Mouse (Mus musculus): ENCODE measurements around the gene Ndufs1. TPM values are rescaled to one million over a fixed set of nuclear protein-coding genes. Genes with fewer than 3 reads are reported as not detected.

Ndufs1 gene
- total RNA-seq, 2 experiments from 2014 or later = 159 to 165 TPM

DNA sequence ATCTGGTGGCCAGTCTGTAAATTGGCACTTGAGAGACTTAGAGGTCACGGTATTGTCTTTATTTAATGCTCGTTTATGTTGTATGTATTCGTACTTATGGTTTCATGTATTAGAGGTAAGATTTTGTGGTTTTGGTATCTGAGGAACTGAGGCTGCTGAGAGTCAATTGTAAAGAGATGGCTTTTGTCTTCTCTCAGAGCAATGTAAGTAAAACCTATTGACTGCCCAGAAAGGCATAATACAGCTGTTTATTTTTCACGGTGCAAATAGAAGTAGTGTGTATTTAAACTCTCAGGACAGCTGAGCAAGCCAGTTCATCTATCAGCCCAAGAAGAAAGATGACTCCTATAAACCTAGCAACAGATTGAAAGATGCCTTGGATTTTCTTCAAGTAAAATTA lies 61.5 kb downstream of the Ndufs1 start:
- DNase-seq = no peak

DNA sequence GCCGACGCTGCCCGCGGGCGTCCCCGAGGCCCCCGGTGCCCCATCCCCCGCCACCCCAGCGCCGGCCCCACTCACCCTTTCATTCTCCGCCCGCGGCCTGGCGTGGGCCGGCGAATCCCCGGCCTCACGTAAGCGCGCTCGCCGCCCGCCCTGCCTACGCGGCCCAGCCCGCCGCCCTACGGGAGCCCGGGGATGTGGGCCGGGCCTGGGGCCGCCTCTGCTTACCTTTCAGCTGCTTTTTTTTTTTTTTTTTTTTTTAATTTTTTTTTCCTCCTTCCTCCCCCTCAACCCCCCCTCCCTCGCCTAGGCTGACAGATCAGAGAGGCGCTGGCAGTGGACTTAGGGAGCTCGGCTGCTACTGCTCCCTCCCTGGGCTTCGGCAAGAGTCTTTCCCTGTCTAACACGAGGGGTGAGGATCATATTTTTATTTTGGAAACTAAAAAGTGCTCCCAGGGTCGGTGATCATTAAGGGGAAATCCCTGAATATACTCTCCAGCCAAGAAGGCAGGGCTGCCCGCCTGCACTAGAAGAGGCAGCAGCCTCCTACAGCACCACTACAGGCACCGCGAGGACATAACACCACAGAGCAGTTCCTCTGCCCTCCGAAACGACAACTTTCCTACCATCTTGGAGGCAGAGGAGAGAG lies 62.4 kb downstream of the Ndufs1 start, which contains the start of gene Ino80d:
Gene Ino80d (minus strand): TSS at position 532 of the 646 bp plus-strand sequence.
- peak; percentile 74 to 78 for DNase-seq

DNA sequence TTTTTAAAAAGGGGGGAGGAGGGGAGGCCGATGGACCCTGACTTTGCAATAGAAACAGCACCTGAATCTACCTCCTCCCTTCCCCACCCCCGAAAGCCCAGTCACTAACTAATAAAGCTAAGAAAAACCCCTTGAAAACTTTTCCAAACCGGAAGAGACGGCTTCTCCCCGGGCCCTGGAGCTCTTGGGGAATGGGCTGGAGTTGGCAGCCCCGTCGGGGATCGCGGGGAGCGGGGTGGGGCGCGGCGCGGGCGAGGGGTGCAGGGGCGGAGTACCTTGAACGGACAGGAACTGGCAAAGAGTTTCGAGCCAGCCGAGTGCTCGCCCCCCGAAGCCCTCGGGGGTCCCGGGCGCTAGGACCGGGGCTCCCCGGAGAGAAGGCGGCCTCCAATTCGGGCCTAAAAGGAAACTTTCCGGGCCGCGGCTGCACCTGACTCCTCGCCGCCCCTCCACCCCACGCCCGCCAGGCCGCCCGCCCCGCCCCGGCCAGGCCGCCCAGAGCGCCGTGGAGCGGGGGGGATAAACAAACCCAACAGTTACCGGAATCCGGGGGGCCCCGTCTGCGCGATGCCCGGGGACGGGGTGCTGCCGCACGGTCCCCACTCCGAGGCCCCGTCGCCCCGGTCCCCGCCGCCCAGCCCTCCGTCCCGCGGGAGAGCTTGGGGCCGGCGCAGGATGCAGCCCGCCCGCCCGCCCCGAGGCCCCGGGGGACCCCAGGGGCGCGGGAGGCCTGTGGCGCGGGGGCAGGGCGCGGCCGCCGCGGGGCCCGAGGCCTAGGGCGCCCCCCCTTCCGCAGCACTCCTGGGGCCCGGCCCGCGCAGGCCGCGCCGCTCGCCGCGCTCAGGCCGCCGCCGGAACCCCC lies 63.1 kb downstream of the Ndufs1 start:
- peak; percentile 50 to 56 for DNase-seq

DNA sequence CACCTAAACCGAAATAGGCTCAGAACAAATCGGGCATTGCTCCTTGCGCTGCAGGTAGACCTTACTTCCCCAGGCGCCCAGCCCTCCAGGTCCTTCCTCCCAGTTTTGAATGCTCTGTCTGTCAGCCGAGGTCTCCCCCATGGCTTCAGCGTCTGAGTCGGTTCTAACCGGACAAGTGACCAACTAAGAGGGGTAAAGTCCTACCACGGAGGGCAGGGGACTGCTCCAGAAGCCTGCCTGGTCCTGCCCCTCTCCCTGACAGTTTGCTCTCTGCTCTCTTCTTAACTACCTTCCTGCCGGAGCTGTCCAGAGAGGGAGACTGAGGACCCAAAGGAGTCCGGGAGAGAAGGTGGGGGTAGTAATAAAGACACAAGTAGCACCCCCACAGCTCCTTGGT lies 63.8 kb downstream of the Ndufs1 start:
- DNase-seq = peak in 1 of 2 experiments; percentile 13

DNA sequence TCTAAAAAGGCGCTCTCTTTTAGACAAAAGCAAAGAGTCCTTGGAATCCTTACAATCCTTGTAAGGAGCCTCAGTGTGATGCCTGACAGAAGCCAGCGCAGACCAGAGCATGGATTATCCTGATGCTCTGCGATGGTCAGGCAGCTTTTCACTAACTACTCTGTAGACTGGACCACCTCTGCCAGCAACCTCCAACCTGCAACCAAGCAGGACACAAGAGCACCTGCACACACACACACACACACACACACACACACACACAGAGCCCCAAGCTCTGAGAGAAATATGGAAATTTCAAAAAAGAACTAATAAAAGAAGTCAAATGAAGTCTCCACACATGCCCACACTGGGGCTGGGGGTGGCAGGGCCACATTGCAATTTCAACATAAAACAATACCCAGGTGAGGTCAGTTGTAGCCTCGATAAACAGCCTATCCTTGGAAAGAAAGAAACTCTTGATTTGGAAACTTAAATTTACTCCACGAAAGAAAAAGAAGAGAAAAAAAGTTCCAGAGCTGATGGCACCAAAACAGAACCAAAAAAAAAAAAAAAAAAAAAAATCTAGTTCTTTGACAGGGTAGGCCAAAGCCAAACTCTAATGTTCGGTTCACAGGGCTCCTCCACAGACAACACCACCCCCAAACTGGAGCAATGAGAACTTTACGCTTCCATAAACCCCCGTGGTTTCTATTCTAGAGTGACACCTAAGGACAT lies 64.3 kb downstream of the Ndufs1 start:
- DNase-seq = no peak

DNA sequence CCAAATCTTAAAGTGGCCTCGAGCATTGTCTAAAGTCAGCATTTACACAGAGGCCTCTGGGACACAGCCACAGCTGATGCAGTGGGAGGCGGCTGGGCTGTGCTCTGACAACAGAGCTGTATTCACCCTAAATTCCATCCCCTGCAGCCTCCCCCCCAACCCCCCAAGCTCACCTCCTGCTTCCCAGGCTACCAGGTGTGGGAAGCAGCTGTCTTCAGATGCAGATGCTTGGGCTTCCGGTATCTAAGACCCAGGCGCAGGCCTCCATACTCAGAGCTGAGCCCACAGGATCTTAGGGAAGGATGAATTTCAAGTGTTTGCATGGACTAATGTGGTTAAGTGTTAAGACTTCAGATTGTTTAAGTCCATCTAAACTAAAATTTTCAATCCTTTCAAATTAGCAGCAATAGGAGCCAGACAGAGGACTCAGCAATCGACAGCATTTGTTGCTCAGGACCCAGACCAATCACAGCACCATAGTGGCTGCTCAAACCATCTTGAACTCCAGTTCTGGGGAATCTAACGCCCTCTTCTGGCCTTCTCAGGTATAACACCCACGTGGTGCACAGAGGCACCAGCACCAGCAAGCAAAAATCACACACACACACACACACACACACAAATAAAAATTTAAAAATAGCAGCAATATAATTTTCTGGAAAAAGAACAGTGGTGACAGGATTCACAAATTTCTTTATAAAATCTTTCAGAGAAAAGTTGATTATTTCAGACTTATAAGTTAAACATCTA lies 65.9 kb downstream of the Ndufs1 start:
- no peak for DNase-seq

DNA sequence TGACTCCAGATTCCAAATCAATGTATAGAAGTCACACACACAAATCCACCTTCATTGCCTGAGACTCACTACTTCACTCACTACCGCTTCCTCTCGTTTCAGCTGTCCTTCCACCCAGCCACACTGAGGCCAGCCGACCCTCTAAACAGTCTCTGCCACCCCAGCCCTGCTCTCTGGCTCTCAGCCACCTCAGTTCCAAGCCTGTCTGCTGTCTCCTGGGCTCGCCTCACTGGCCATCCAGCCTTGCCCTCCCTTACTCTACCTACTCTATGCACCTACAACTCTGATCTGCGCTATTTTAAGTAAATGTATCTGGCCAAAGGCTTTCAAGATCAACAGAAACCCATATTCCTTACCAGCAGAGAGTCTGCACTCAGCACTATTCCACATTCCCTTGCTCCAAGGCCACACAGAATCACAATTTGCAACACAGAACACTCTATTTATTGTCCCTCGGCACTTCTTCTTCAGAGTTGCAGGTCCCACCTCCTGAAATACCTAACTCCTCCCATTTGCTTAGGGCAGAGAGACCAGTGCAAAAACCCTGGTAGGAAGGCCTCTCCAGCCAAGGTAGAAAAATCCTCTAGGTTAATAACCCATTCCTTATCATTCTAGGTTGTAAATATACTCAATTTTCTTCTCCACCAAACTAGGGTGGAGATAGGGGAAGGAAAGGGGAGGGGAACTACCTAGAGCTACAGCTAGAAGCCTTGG lies 68.9 kb downstream of the Ndufs1 start:
- no peak for DNase-seq

DNA sequence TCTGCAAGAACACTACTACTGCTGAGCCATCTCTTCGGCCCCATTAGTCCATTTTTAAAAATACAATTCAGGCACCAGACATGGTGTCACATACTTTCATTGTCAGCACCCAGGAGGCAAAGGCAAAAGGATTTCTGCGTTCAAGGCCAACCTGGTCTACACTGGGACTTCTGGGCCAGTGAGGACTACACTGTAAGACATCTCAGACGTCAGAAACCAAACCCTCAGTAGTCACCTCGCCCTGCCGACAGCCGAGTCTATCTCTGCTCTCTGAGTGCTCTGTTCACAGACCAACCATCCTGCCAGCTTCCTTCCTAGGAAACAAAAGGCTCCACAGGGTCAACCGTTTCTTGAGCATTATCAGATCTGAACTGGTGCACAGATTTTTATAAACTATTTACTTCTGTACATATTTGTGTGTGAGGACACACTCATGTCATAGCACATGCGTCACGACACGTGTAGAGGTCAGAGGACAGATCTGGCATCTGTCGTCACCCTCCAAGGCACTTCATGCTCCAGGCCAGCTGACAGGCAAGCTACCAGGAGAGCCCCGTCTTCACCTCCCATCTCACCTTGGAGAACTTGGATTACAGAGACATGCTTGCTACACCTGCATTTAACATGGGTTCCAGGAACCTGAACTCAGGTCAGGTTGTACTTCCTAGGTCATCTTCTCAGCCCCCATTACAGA lies 73.7 kb downstream of the Ndufs1 start:
- no peak for DNase-seq

DNA sequence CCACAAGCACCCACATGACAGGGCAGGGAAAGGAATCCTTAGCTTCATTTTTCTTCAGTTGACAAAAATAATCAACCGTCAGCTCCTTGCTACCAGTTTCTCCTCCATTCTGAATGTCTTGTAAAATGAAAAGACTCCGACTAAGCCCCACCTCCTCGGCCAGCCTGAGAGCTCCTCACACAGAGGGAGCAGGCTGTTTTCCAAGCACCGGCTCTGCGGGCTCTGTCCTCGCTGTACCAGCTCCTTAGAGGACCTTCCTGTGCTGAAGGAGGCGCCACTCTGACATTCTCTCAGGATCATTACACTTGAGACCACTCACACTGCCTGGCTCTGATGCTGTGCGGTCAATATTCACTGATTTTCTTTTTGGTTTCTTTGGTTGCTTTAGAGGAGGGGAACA lies 76.4 kb downstream of the Ndufs1 start:
- DNase-seq = no peak

DNA sequence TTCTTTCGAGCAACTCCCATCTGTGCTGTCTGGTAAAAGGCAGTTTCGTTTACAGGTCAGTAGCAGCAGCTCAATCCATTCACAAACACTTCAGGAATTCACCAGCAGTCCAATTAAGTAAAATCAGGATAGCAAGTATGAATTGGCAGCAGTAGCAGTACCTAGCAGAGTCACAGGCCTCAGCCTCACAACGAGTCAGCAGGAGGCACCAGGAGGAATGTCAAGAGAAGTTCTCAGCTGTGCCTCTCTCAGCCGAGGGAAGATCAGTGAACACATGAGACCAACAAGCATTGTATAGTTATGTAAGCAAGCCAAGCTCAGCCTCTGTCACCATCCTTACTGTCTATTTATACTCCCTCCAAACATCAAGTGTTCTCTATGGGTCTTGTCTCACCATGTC lies 77.8 kb downstream of the Ndufs1 start:
- DNase-seq = no peak

DNA sequence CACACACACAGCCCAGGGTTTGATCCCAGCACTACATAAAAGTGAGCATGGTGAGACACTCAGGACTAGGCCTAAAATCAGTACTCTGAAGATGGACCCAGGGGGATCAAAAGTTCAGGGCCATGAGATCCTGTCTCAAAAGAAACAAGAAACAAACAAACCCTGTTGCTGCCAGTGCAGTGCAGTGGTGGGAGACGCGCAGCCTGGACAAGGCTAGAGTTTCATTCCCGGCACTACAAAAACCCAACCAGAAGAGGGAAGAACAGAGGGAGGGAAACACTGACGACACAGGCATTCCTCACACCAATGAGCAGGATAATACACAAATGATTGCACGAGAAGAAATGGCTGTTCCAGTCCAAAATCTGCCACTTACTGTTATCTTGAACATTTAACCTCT lies 80.6 kb downstream of the Ndufs1 start:
- no peak for DNase-seq

Small RNA genes within 50 kb of the gene (microRNA-seq; reads per million reads assigned to microRNA genes)
- gene Gm24557 (0 reads per million in 2 experiments), gene Gm27512 (0 reads per million in 2 experiments)

Other genes starting within 250 kb of the Ndufs1 start
- gene Ino80d, start 62.2 kb downstream of the Ndufs1 start, total RNA-seq (2021) = 10 to 100 TPM; 28.8 to 34.6 TPM
- 100 to 1,000 TPM; 345 to 386 TPM for gene Eef1b2, start within 50 bp of the Ndufs1 start, total RNA-seq (2021)
- under 1 TPM; 0.62 to 0.63 TPM for gene Gpr1, start 37.7 kb upstream of the Ndufs1 start, total RNA-seq (2021)
- 10 to 100 TPM; 17.9 to 22.2 TPM for gene Zdbf2, start 96.4 kb upstream of the Ndufs1 start, total RNA-seq (2021)

All from layer of hippocampus, postnatal 36 days (tissue).